Mouse (Mus musculus) erythroblast, embryonic 14.5 days (primary cell): ENCODE measurements around the gene Arhgap8.

ENCODE experiments used
- GATA1 ChIP-seq: IDR thresholded peaks from 2 replicates; pipeline ENCODE4 v1.6.1; 2012; ENCODE audit warnings: low read length, inconsistent platforms, mixed read lengths
- TAL1 ChIP-seq: IDR thresholded peaks from 3 replicates; pipeline ENCODE4 v1.6.1; 2012; ENCODE audit warnings: low read length, inconsistent platforms, mixed read lengths

DNA sequence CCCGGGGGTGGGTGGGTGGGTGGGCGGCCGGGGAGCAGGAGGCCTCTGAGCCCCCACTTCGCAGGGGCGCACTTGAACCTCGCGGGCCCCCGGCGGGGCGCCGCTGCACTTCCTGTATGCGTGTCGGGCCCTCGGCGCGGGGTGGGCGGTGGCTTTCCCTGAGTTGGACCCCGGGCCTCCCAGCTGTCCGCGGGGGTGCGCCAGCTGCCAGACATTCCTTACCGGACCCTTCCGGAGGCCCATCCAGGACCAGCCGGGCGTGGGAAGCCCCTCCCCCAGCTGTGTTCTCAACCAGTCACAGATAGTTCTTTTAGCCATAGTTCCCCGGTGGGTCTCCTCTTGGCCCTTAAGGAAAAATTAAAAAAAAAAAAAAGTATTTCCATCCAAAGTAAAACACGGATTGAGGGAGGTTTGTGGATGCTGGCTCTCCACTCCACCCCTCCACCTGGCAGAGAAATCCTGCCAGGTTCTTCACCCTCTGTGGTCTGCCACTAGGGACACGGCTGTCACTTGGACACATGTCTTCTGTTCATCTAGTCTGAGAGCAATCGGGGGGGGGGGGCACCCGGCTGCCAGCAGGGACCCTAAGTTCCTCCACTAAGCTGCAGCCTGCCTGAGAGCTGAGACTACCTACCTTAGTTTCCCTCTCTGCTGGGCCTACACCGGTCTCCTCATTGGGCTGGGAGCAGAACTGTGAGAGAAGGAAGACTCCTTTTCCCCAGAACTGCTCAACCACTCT lies 38.2 kb upstream of the Arhgap8 start:
- TF ChIP-seq GATA1 (no peak), TAL1 (no peak)
